Mouse (Mus musculus) limb, embryonic 10.5 days (tissue): ENCODE results near the gene Neurod6. TPM values are rescaled to one million over a fixed set of nuclear protein-coding genes. Genes with fewer than 3 reads are reported as not detected.

Experiments
- DNase-seq: peaks from one replicate; pipeline ENCODE4 v3.0.0-alpha.2; 2017; ENCODE audit warnings: low spot score
- H3K27ac ChIP-seq: fragments of 300-500 bp; sonication (generic); 2 replicates; pipeline ENCODE4 v1.5.1; 2016; ENCODE audit warnings: mild to moderate bottlenecking
- H3K27me3 ChIP-seq: fragments of 300-500 bp; sonication (generic); 2 replicates; pipeline ENCODE4 v1.6.1; 2016; ENCODE audit warnings: low read depth, mild to moderate bottlenecking; ENCODE audit not compliant: poor library complexity, severe bottlenecking
- H3K36me3 ChIP-seq: fragments of 300-500 bp; sonication (generic); 2 replicates; pipeline ENCODE4 v1.6.1; 2016; ENCODE audit warnings: mild to moderate bottlenecking, moderate library complexity
- H3K4me1 ChIP-seq: fragments of 300-500 bp; sonication (generic); 2 replicates; pipeline ENCODE4 v1.6.1; 2016
- H3K4me3 ChIP-seq: fragments of 300-500 bp; sonication (generic); 2 replicates; pipeline ENCODE4 v1.5.1; 2016; ENCODE audit warnings: mild to moderate bottlenecking, moderate library complexity
- H3K9me3 ChIP-seq: fragments of 300-500 bp; sonication (generic); replicated peaks from 2 replicates; pipeline ENCODE4 v1.6.1; 2016; ENCODE audit warnings: mild to moderate bottlenecking
- WGBS: fragments of 180-500 bp; shearing (Covaris S2); methylation state at CpG from one replicate; pipeline ENCODE4 v1.1.7; 2016; 5-methylcytosine and 5-hydroxymethylcytosine counted together
- polyA plus RNA-seq: library from polyadenylated mRNA; unstranded; fragments of >200 nt; fragmentation: Nextera tagmentation; extraction: Ambion mirVana; gene quantifications from 2 replicates; pipeline ENCODE4 v1.2.1, GENCODE M21; 2016

The Neurod6 gene
- polyA plus RNA-seq, 1 experiment from 2014 or later, result not detected

GRCm38 (mm10) chr6:55676663-55677311 lies 4.3 kb downstream of the Neurod6 start:
- Histone ChIP-seq H3K4me3 (peak overlapping the region; percentile 53), H3K4me1 (peaks cover 15% of the 10 kb centered on the region), H3K36me3 (no peaks in the 10 kb centered on the region), H3K27ac (peak overlapping the region; percentile 56; the same call in 1 of the 2 replicates), H3K27me3 (peaks cover 40% of the 10 kb centered on the region), H3K9me3 (no peaks in the 10 kb centered on the region)
- DNase-seq, result peak; percentile 58
- under 1% methylated on average over 27 of the region's 27 CpGs for WGBS

GRCm38 (mm10) chr6:55676141-55676662 lies 4.9 kb downstream of the Neurod6 start:
- DNase-seq, result no peak
- Histone ChIP-seq H3K4me1 (peaks cover 9% of the 10 kb centered on the region), H3K9me3 (no peaks in the 10 kb centered on the region), H3K27me3 (peaks cover 40% of the 10 kb centered on the region), H3K27ac (no peak overlapping the region), H3K36me3 (no peaks in the 10 kb centered on the region), H3K4me3 (no peak overlapping the region)
- 73% methylated on average over 6 of the region's 6 CpGs for WGBS

DNA sequence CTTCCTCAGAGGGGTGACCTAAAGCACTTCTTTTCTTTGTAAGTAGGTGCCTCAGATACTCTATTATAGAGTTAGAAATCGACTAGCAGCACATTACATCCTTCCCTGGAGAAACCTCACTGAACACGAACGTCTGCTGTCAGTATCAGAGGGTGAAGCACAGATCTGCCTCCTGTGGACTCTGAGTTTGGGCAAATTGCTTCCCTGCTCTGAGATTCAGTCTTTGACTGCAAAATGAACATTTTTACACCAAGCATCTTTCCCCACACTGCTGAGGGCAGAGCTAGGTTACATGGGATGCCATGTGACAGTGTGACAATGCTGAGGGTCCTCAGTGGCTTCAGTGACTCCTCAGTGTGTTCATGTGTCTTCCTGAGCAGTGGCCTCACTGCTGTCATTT lies 13.3 kb downstream of the Neurod6 start:
- Histone ChIP-seq H3K27ac (no peak overlapping the region), H3K4me1 (no peaks in the 10 kb centered on the region), H3K9me3 (no peaks in the 10 kb centered on the region), H3K36me3 (no peaks in the 10 kb centered on the region), H3K27me3 (no peaks in the 10 kb centered on the region), H3K4me3 (no peak overlapping the region)
- 82% methylated on average over 3 of the region's 3 CpGs for WGBS
- DNase-seq, result no peak

- DNase-seq, result no peak
- no peaks in the 10 kb centered on the region for H3K4me1 ChIP-seq
- H3K9me3 ChIP-seq, result no peaks in the 10 kb centered on the region
- H3K27me3 ChIP-seq, result no peaks in the 10 kb centered on the region
- 77% methylated on average over 5 of the region's 5 CpGs for WGBS
- H3K27ac ChIP-seq, result no peak overlapping the region
- H3K4me3 ChIP-seq, result no peak overlapping the region
- no peaks in the 10 kb centered on the region for H3K36me3 ChIP-seq
These were observed 19.7 kb downstream of the Neurod6 start for GRCm38 (mm10) chr6:55661126-55661915.

GRCm38 (mm10) chr6:55649996-55650395 lies 31.1 kb downstream of the Neurod6 start:
- H3K27ac ChIP-seq, result no peak overlapping the region; the same call in 1 of the 2 replicates
- H3K4me3 ChIP-seq, result no peak overlapping the region
- no peaks in the 10 kb centered on the region for H3K36me3 ChIP-seq
- no peaks in the 10 kb centered on the region for H3K27me3 ChIP-seq
- peaks cover 30% of the 10 kb centered on the region for H3K4me1 ChIP-seq
- 72% methylated on average over 3 of the region's 3 CpGs for WGBS
- no peak for DNase-seq
- no peaks in the 10 kb centered on the region for H3K9me3 ChIP-seq

GRCm38 (mm10) chr6:55649581-55649980 lies 31.5 kb downstream of the Neurod6 start:
- Histone ChIP-seq H3K36me3 (no peaks in the 10 kb centered on the region), H3K4me3 (no peak overlapping the region), H3K4me1 (peaks cover 30% of the 10 kb centered on the region), H3K27me3 (no peaks in the 10 kb centered on the region), H3K27ac (no peak overlapping the region; the same call in 1 of the 2 replicates), H3K9me3 (no peaks in the 10 kb centered on the region)
- WGBS, result 82% methylated on average over 8 of the region's 8 CpGs
- DNase-seq, result no peak

DNA sequence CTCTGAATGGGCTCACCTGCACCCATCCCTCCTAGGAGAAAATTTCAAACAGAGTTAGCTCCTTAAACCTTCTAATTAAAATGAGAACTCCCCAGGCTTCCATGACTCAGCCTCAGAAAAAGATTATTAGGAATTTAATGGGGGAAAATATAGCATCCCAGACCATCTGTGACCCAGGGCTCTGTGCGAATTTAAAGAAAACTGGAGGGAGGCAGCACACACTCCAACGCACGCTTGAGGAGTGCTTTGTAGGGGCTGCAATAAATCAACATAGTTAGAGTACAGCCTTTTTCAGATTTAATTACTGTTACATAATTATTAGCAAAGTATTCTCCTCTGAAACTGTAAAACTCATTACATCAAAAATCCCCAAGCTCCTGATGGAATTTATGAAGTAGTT lies 32.2 kb downstream of the Neurod6 start:
- H3K9me3 ChIP-seq, result no peaks in the 10 kb centered on the region
- H3K4me1 ChIP-seq, result peaks cover 30% of the 10 kb centered on the region
- H3K4me3 ChIP-seq, result no peak overlapping the region
- no peak overlapping the region for H3K27ac ChIP-seq
- no peaks in the 10 kb centered on the region for H3K27me3 ChIP-seq
- WGBS, result 40% methylated on average over 3 of the region's 3 CpGs
- no peaks in the 10 kb centered on the region for H3K36me3 ChIP-seq
- DNase-seq, result no peak

DNA sequence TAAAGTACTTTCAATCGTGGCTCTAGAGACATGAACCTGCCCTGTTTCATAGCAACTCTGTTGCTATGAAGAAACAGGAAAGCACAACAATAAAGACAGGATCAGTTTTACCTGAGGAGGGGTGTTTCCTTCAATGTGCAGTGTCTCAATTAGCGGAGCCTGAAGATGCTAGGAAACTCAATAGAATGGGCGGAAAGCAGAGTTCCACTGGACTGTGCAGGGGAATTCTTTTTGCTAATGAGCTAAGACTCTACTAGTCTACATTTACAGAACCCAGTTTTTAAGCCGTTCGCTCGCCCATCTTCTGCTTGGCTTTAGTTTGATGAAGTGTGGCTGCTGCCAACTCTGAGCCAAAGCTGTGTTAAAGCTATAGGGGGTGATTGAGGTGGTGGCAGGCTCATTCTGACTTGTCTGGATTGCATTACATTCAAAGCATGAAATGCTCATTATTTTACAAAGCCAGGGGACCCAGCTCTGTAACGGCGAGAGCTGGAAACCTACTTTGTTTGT lies 33.2 kb downstream of the Neurod6 start:
- H3K27ac ChIP-seq, result no peak overlapping the region
- peaks cover 30% of the 10 kb centered on the region for H3K4me1 ChIP-seq
- H3K36me3 ChIP-seq, result no peaks in the 10 kb centered on the region
- H3K4me3 ChIP-seq, result no peak overlapping the region
- H3K9me3 ChIP-seq, result no peaks in the 10 kb centered on the region
- DNase-seq, result peak; percentile 36
- no peaks in the 10 kb centered on the region for H3K27me3 ChIP-seq
- 72% methylated on average over 8 of the region's 8 CpGs for WGBS

DNA sequence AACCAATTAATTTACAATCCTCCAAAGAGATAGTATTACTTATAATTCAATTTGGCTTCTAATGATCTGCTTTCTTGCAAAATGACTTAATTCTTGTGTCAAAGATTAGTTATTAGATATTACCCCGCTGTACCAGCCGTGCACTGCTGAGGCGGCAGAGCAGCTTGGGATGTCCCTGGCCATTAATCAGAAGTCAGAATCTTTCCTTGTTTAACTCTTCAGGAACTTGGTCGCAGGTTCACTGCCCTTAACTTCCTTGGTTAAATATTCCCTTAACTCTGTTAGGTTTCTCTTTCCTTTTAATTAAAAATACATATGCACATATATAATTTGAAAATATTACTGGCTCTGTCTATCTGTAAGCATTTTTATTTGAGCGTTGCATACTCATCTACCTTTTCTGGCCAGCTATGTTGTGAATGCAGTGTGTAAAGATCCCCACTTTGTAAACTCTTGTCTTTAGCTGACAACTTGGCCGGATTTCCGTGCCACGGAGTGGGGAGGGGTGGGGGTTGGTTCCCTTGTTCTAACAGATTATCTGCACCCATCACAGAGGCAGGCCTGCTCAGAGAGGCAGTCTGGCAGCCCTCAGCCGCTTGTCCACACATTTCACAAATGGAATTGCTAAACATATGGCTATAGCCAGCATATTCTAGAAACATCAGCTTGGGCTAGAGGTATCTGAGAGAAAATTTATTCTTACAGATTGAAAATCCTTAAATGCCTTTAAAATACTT lies 34.1 kb downstream of the Neurod6 start:
- no peak overlapping the region for H3K4me3 ChIP-seq
- H3K27me3 ChIP-seq, result no peaks in the 10 kb centered on the region
- H3K4me1 ChIP-seq, result peaks cover 30% of the 10 kb centered on the region
- DNase-seq, result no peak
- H3K9me3 ChIP-seq, result no peaks in the 10 kb centered on the region
- H3K36me3 ChIP-seq, result no peaks in the 10 kb centered on the region
- no peak overlapping the region for H3K27ac ChIP-seq
- WGBS, result 67% methylated on average over 9 of the region's 9 CpGs

- Histone ChIP-seq H3K4me3 (no peak overlapping the region), H3K27me3 (no peaks in the 10 kb centered on the region), H3K9me3 (no peaks in the 10 kb centered on the region), H3K36me3 (no peaks in the 10 kb centered on the region), H3K4me1 (peaks cover 36% of the 10 kb centered on the region), H3K27ac (no peak overlapping the region)
- WGBS, result 80% methylated on average over 14 of the region's 14 CpGs
- DNase-seq, result no peak
These were observed 34.8 kb downstream of the Neurod6 start for GRCm38 (mm10) chr6:55646111-55646823.

DNA sequence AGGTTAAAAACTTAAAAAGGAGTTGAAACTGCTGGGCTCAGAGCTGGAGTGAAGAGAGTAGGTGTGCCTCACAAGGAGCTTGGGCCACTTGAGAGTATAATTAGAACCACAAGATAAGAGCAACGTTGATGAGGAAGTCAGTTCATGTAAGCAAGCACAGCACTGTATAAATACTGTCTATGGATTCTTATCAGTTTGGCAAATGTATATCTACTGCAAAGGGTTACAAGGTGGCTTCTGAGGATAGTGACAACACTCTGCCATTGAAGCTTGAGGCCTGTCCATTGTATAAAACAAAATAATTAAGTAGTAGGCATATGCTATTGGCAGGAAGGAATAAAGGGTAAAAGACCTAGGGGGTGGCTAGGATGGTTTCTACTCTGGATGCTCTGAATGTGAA lies 46.4 kb downstream of the Neurod6 start:
- no peaks in the 10 kb centered on the region for H3K36me3 ChIP-seq
- no peaks in the 10 kb centered on the region for H3K27me3 ChIP-seq
- no peaks in the 10 kb centered on the region for H3K9me3 ChIP-seq
- DNase-seq, result no peak
- H3K4me1 ChIP-seq, result no peaks in the 10 kb centered on the region
- no peak overlapping the region for H3K4me3 ChIP-seq
- 80% methylated on average over 1 of the region's 1 CpGs for WGBS
- no peak overlapping the region for H3K27ac ChIP-seq
